Mouse (Mus musculus) adrenal gland, postnatal 10 days (tissue): ENCODE measurements around the gene Orm1. TPM values are rescaled to one million over a fixed set of nuclear protein-coding genes. Genes with fewer than 3 reads are reported as not detected.

Source experiments
- DNase-seq: peaks from one replicate; pipeline ENCODE4 v3.0.0; 2021; ENCODE audit warnings: mixed read lengths
- total RNA-seq, 2 experiments: library from RNA; stranded (reverse); gene quantifications; 2 replicates each; pipeline ENCODE4 v1.2.3; 2021

Orm1 gene
- total RNA-seq, 2 experiments from 2014 or later = 3.2 to 11.8 TPM

DNA sequence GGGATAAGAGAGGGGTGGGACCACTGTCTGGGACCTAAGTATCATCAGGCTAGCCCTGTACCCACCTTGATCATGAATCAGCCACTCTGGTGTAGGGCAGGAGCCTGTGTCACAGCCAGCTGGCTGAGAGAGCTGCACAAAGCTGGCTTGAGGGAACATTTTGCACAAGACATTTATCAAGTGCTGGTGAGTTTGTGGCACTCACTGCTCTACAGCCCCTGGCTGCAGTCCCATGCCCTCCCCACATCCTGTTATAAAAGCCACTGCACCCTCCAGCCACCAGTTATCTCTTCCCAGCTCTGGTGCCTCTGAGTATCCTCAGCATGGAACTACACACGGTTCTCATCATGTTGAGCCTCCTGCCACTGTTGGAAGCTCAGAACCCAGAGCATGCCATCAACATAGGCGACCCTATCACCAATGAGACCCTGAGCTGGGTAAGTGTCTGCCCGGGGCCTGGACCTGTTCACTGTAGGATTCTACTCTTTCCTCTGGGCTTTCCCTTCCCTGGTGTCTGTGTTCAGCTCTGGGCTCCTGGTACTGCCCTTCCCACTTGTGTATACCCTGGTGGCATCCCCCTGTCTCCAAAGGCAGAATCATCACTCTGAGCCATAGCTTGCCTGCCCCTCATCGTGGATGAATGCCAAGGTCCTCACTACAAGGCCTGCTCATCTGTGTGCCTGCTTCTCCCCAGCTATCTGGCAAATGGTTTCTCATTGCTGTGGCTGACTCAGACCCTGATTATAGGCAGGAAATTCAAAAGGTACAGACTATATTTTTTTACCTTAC lies 11.7 kb downstream of the Orm1 start, which contains the start of gene Orm3:
Gene Orm3, plus strand, starts transcription at position 286 of the 789 bp plus-strand sequence.
- peak; percentile 73 for DNase-seq

DNA sequence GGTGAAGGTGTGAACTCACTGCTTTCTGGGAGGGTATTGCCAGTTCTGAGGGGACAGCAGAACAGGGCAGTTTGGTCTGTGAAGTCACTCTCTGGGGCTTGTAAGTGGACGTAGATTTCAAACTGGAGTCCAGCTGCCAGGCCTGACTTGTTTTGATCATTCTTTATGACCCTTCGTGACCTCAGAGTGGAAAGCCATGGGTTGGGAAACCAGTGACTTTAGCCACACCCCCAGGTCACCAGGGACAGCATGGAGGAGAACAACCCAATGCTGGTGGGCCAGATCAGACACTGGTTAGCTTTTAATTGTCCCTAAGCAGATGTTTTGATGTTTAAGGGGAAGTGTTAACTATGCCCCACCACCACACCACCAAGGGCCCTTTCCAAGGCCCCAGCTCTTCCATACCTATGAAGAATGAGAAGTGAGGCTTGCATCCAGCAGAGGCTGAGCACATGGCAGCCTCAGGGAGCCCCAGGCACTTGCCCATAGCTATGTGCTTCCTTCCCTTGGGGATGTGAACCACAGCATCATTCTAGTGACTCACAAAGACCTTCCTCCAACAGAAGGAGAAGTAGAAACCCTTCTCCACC lies 12.7 kb downstream of the Orm1 start:
- peak; percentile 69 for DNase-seq

DNA sequence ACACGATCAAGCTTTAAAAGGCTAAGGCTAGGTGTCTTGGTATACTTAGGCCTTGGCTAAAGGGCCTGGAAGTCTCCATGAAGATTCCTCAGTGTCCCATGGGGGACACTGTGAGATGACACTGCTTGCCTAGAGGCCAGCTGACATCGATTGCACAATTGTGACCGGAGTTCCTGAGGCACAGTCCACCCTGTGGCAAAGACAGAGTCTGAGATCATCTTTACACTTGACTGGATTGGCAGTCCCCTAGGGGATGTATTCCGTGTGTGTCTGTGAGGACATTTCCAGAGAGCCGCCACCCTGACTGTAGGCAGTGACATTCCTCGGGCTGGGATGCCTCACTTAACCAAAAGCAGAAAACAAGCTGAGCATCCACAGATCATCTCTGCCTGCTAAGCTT lies 15.5 kb downstream of the Orm1 start:
- no peak for DNase-seq

DNA sequence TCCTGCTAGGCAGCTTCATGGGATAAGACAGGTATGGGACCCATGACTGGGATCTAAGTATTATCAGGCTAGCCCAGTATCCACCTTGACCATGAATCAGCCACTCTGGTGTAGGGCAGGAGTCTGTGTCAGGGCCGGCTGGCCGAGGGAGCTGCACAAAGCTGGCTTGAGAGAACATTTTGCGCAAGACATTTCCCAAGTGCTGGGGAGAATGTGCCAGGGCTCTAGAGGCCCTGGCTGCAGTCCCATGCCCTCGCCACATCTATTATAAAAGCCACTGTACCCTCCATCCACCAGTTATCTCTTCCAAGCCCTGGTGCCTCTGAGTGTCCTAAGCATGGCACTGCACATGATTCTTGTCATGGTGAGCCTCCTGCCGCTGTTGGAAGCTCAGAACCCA lies 17.8 kb downstream of the Orm1 start, which contains the start of gene Orm2:
Gene Orm2, plus strand, starts transcription at position 300 of the 400 bp plus-strand sequence.
- peak; percentile 69 for DNase-seq

DNA sequence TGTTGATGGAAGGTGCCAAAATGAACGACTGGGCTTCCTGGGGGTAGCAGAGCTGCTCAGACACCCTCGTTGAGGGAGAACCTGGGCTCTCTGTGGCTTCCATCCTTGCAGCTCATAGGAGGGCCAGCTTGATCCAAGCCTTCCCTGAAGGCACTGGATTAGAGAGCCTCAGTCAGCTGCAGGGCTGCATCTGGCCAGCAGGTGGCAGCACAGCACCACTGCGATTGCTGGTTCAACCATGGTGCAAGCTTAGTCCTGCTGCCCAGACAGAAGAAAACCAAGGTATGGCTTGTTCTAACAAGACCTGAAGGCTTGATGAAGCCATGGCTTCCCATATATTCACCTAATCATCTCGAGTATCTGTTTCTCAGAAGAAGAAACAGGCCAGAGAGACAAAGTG lies 24.2 kb downstream of the Orm1 start:
- DNase-seq = peak; percentile 95

DNA sequence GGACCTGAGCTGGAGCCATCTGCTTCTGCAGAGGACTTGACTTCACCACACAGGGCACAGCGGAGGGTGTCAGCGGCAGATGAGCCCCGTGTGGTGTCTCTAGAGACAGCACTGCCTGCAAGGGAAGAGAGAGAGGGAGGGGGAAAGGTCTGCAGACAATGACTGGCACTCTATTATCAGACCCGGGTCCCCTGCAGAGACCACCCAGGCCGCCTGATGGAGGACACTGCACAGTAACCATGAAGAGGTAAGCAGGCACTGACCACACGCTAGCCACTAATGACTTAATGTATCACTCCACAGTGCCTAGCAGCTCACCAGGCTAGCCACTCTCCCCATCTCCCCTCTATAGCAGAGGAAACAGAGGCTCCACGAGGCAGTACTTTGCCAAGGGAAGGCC lies 26.5 kb downstream of the Orm1 start:
- no peak for DNase-seq

DNA sequence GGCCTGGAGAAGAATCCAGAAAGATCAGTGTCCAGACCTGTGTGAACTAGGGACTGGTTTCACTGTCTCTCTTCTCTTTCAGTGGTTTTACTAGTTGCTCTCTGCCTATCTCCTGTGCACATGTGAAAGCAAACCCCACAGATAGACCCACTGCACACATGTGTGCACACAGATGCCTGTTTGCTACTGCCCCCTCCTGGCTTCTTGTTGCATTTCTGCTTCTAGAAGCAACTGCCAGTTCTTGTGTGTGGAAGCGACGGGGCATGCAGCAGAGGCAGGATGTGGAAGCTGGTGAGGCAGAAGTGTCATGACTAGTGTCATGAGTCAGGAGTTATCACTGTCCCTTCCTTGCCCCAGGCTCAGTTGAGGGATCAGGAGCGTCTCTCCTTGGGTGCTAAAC lies 27.5 kb downstream of the Orm1 start:
- DNase-seq = peak; percentile 60

DNA sequence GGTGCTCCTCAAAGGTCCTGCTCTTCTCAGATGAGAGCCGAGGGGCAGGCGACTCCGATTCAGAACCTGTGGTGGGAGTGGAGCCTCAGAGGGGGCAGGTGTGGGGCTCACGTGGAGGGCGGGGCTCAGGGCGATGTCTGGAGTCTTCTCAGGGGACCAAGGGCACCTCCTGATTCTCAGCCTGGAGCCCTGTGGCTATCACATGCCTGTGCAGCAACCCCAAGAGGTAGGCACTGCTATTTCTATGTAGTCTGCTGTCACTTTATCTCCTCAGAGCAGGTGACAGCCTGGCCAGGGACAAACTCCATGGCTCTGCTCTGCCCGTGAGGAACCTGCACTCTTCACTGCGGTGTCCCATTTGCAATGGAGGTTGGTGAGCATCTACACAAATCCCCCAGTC lies 29.0 kb downstream of the Orm1 start:
- no peak for DNase-seq

DNA sequence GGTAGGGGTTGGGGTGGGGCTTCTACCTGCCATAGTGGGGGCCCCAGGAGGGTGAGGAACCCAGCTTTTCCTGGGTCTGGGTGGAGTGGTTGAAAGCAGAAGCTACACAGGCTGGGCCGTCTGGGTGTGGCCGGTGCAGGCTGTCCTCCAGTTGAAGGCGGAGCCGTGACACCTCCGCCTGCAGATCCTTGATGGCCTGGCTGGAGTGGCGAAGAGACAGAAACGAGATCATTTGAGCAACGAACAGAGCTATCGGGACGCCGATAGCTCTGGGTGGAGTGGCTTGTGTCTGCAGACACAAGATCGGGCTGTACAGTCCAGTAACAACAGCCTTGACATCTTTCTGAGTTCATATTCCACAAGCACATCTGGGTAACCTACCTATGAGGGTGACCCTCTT lies 30.0 kb downstream of the Orm1 start:
- DNase-seq = no peak

DNA sequence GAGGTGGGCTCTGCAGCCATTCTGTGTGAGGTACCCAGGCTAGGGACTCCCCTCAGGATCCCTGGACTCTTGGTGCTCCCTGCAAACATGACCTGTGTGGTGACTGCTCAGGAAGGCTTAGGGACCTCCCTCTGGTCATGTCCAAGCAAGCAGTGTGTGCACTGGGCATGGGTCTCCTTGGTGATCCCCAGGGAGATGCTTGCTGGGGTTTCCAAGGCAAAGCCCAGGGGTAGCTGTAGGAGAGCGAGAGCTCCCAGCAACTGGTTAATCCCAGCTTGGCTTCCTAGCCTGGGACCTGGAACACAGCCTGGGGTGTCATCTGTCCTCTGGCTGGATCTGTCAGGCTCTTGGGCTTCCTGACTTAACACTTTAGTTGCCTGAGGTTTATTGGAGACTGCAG lies 31.0 kb downstream of the Orm1 start:
- DNase-seq = peak; percentile 43

DNA sequence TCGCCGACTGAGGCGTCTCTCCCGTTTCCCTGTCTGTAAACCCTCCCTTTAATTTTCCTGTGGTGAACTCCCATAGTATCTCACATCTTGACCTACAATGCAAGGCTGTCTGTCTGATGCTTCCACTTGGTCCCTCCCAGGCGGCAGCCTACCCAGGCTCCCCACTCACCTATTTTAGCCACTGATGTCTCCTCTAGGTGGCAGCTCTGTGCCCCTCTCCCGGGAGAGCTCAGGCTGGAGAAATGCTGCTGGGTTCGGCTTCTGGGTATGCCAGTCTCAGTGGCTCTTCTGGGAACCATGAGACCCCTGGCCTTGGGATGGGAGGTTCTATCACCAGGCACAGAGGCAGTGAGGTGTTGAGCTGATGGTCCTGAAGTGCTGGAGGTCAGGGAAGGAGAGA lies 33.1 kb downstream of the Orm1 start:
- DNase-seq = no peak

DNA sequence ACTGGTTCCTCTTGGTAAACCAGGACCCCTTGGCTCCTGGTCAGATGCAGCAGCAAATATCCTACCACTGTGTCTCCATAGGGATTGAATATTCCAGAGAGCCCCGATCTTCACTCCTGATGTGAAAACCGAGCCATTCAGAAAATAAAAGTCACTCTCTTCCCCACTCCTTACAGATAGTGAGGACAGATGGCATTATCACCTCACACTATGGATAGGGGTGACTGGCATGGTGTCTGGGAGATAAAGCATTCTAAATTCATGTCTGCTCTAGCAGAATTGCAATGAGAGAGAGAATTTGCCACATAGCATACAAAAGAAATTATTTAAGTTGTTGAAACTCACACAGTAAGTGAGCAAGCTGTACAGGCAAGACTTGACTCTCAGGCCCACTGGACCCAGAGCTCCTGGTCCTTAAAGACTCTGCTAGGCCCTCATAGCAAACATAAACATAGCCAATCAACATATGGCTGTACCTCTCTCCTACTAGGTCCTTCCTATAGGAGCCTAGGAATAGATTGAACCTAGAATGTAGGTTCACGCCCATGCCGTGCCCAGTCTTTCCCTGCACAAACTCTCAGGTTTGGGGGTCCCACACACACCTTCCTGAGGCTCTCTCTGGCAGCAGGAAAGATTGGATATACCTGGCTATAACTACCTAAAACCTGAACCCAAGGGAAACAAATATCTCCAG lies 38.5 kb downstream of the Orm1 start:
- DNase-seq = no peak

DNA sequence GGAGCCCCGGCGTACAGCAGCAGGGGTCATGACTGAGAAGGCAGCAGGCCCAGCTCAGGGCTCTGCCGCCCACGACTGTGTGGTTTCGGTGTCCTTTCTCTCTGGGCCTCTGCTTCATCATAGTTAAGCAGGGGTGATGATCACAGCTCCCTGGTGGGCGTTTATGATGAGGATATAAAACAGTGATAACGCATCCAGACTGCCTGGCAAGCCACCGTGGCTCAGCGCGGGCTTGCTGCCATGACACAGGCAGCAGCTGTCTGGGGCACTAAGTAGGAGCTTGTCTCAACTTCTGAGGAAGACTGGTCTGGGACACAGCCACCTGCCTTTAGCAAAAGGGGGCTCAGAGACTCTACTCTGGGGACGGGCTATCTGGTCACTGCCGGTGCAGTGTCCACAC lies 39.1 kb downstream of the Orm1 start:
- no peak for DNase-seq

DNA sequence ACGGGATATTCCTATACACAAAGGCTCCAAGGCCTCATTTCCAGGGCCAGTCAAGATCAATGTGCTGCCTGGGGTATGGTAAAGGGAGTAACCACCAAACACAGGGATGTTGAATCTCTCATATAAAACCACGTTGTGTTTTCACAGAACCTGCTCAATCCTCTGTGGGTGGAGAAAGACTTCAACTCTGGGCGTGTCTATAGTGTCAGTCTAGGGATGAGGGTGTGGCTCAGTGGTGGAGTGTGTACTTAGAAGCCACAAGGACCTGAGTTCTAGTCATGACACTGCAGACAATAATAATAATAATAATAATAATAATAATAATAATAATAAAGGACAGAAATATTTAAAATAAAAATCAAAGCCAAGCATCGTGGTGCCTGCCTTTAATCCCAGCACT lies 39.9 kb downstream of the Orm1 start:
- no peak for DNase-seq

DNA sequence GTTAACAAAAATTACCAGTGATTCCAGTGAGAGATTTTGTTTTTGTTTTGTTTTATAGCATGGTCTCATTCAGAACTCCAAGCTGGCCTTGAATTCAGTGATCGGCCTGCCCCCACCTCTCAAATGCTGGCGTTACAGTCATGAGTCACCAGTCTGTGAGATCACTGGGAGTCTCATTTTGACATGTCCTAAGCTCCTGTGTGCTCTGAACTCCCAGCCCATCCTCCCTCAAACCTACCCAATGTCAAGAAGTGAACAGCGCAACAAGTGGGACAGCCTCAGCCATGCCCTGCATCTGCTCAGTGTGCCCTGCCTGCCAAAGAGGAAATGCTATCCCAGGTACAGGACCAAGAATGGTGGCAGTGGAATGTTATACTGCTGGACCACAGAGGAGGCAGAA lies 40.9 kb downstream of the Orm1 start:
- DNase-seq = peak; percentile 30

DNA sequence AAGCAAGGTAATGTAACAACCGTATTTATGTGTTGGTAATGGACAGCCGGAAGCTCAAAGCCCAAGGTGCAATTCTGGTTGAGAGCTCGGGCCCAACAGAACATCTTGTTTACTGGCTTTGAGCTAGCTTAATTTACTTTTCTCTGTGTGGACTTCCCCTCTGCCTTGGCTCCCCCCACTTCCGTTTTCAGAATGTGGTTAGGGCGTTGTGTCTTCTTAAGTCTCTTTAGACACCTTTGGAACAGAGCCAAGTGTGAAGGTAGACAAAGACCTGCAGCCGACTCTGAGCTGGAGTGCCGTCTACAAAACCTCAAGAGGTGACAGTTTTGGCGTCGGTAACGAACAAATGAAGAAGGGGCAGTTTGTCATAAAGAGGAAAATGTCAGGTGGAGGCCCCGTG lies 41.4 kb downstream of the Orm1 start:
- DNase-seq = no peak

DNA sequence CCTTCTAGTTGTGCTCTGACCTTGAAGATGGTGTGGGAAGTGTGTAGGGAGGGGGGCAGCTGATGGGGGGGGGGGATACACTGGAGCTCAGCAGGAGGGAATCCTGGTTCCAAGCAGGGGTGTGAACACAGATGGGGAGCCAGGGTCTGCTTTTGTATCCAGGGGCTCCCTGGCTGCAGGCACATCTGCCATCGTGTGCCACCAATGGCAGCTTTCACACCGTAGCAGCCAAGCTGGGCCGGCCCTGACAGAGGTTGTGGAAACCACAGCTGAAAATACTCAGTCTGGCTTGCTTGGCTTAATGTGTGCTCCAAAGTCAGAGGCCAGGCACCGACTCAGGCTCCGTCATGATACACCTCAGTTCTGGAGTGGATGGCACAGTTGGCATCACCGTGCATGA lies 43.7 kb downstream of the Orm1 start:
- DNase-seq = no peak

DNA sequence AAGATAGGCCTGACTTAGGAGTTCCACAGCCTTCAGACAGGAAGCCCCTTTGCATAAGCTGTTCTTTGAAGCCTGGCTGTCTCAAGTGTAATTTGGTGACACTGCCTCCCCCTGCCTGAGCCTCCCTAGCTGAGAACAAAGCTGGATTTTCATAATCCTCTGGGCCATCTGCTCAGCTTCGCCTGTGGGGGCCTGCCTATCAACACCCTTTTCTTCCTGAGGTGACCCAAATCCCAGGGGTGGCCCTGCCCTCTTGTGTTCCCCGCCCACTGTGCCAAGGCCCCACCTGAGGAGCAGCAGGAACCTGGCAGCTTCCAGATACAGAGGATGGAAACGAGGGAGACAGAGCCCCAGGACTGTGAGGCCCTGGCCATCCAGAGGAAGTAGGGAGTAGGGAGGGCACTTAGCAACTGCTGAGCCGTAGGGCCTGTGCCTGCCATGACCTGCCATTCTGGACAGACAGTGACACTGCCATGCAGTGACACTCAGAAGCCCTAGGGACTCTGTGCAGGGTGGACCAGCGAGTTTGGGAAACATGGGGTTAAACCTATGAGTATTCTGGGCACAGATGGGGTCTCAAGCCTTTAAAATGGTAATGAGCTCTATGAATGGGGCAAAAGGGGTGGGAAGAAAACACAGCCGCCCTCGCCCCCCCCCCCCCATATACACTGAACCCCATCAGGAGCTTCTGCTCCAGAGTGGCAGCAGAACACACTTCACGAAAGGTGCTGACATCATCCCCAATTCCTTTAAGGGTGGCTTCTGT lies 44.9 kb downstream of the Orm1 start:
- no peak for DNase-seq

DNA sequence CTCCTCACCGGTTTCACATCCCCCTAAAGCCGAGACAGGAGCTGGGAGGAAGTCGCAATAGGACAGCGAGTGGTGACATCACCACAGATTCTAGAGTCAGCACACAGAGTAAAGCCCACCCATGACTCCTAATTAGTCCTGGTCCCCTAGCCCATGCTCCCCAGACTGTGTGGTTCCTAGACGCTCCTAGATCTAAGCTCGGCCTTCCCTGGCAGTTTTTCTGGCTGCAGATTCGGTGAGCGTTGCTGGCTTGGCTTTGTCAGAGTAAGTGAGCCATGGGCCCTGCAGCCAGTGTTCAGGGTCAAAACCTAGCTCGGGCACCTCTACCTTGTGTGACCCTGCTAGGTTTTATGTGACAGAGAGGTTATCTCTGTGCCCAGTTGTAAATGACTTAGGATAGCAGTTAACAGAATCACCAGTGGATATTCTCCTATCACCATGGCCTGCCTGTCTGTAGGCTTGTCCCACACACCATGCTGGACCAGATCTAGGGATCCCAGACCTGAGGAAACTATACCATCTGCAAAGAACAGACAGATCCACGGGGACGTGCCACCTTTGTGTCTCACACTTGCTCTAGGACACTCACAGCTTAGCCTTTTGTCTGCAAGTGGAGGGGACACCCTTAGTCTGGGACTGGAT lies 45.6 kb downstream of the Orm1 start:
- no peak for DNase-seq

DNA sequence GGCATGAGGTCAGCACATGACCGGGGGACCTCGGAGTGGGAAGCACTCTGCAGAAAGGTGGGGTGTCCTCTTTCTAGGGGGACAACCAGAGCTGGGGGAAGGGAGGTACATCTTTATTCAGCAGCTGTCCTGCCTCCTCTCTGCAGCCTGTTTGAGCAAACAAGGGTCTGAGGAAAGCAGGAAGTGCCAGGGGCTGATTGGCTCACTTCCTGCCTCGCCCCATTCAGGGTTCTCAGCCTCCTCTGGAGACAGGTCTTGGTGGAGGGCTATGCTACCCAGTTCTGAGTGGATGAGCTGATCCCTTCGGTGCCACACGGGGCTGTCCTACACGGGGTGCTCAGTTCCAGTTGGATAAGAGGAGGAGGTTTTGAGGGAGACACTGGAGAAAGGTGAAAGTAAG lies 47.0 kb downstream of the Orm1 start:
- DNase-seq = no peak
